Mouse (Mus musculus): ENCODE measurements around the gene Adig. TPM values are rescaled to one million over a fixed set of nuclear protein-coding genes. Genes with fewer than 3 reads are reported as not detected.

The Adig gene
- polyA plus RNA-seq, 1 experiment from 2014 or later: not detected

GRCm38 (mm10) chr2:158512528-158512927 lies 10.1 kb downstream of the Adig start, which contains the start of gene Arhgap40:
Gene Arhgap40, plus strand, starts transcription at chr2:158512796.
- H3K27me3 ChIP-seq: no peaks in the 10 kb centered on the region
- H3K36me3 ChIP-seq: no peaks in the 10 kb centered on the region
- no peaks in the 10 kb centered on the region for H3K9me3 ChIP-seq (replicated peaks)
- ATAC-seq (ENCODE audit: low read depth): no peak
- no peak within 1 kb of the TSS for H3K27ac ChIP-seq
- H3K9ac ChIP-seq: no peak within 1 kb of the TSS
- no peak for DNase-seq
- WGBS (ENCODE audit: insufficient replicate concordance): 73% methylated on average over 10 of the region's 10 CpGs
- no peaks in the 10 kb centered on the region for H3K4me1 ChIP-seq (replicated peaks)
- no peak within 1 kb of the TSS for H3K4me2 ChIP-seq
- H3K4me3 ChIP-seq (replicated peaks): no peak within 1 kb of the TSS

- no peak overlapping the region for H3K9ac ChIP-seq
- H3K36me3 ChIP-seq: no peaks in the 10 kb centered on the region
- no peaks in the 10 kb centered on the region for H3K9me3 ChIP-seq (replicated peaks)
- ATAC-seq (ENCODE audit: low read depth) (no peak), DNase-seq (no peak)
- no peak overlapping the region for H3K4me3 ChIP-seq (replicated peaks)
- no peaks in the 10 kb centered on the region for H3K4me1 ChIP-seq (replicated peaks)
- WGBS (ENCODE audit: insufficient replicate concordance): 70% methylated on average over 12 of the region's 12 CpGs
- H3K4me2 ChIP-seq: no peak overlapping the region
- no peaks in the 10 kb centered on the region for H3K27me3 ChIP-seq
- no peak overlapping the region for H3K27ac ChIP-seq
Observed at GRCm38 (mm10) chr2:158513821-158514336, 11.5 kb downstream of the Adig start.

GRCm38 (mm10) chr2:158518583-158518982 lies 16.2 kb downstream of the Adig start:
- WGBS (ENCODE audit: insufficient replicate concordance): 59% methylated on average over 6 of the region's 6 CpGs

GRCm38 (mm10) chr2:158519071-158519470 lies 16.7 kb downstream of the Adig start:
- DNase-seq (no peak), ATAC-seq (ENCODE audit: low read depth) (no peak)
- Histone ChIP-seq H3K4me3 (replicated peaks) (no peak overlapping the region), H3K9me3 (replicated peaks) (no peaks in the 10 kb centered on the region), H3K36me3 (no peaks in the 10 kb centered on the region), H3K4me1 (replicated peaks) (no peaks in the 10 kb centered on the region), H3K9ac (no peak overlapping the region), H3K27me3 (no peaks in the 10 kb centered on the region), H3K4me2 (no peak overlapping the region), H3K27ac (no peak overlapping the region)
- WGBS (ENCODE audit: insufficient replicate concordance): 66% methylated on average over 11 of the region's 11 CpGs

More at GRCm38 (mm10) chr2:158518583-158518982, 16.2 kb downstream of the Adig start:
- H3K9ac ChIP-seq: no peak overlapping the region
- no peak for DNase-seq
- H3K27me3 ChIP-seq: no peaks in the 10 kb centered on the region
- no peak overlapping the region for H3K4me2 ChIP-seq
- H3K9me3 ChIP-seq (replicated peaks): no peaks in the 10 kb centered on the region
- no peaks in the 10 kb centered on the region for H3K36me3 ChIP-seq
- ATAC-seq (ENCODE audit: low read depth): no peak
- no peaks in the 10 kb centered on the region for H3K4me1 ChIP-seq (replicated peaks)
- no peak overlapping the region for H3K4me3 ChIP-seq (replicated peaks)
- H3K27ac ChIP-seq: no peak overlapping the region

- H3K27me3 ChIP-seq: no peaks in the 10 kb centered on the region
- no peaks in the 10 kb centered on the region for H3K36me3 ChIP-seq
- WGBS (ENCODE audit: insufficient replicate concordance): 62% methylated on average over 6 of the region's 6 CpGs
- DNase-seq (no peak), ATAC-seq (ENCODE audit: low read depth) (no peak)
- H3K9ac ChIP-seq: no peak overlapping the region
- H3K9me3 ChIP-seq (replicated peaks): no peaks in the 10 kb centered on the region
- no peak overlapping the region for H3K4me2 ChIP-seq
- H3K27ac ChIP-seq: no peak overlapping the region
- H3K4me1 ChIP-seq (replicated peaks): no peaks in the 10 kb centered on the region
- no peak overlapping the region for H3K4me3 ChIP-seq (replicated peaks)
Observed at GRCm38 (mm10) chr2:158519800-158520199, 17.4 kb downstream of the Adig start.

GRCm38 (mm10) chr2:158523060-158523459 lies 20.6 kb downstream of the Adig start:
- H3K4me2 ChIP-seq: no peak overlapping the region
- no peak overlapping the region for H3K27ac ChIP-seq
- H3K9ac ChIP-seq: no peak overlapping the region
- no peaks in the 10 kb centered on the region for H3K36me3 ChIP-seq
- DNase-seq (no peak), ATAC-seq (ENCODE audit: low read depth) (no peak)
- no peak overlapping the region for H3K4me3 ChIP-seq (replicated peaks)
- H3K9me3 ChIP-seq (replicated peaks): no peaks in the 10 kb centered on the region
- WGBS (ENCODE audit: insufficient replicate concordance): 65% methylated on average over 8 of the region's 8 CpGs
- H3K4me1 ChIP-seq (replicated peaks): no peaks in the 10 kb centered on the region
- H3K27me3 ChIP-seq: no peaks in the 10 kb centered on the region

GRCm38 (mm10) chr2:158524129-158524860 lies 21.9 kb downstream of the Adig start:
- Histone ChIP-seq H3K4me2 (no peak overlapping the region), H3K4me1 (replicated peaks) (no peaks in the 10 kb centered on the region), H3K9me3 (replicated peaks) (no peaks in the 10 kb centered on the region), H3K27me3 (no peaks in the 10 kb centered on the region), H3K4me3 (replicated peaks) (no peak overlapping the region), H3K9ac (no peak overlapping the region), H3K27ac (no peak overlapping the region), H3K36me3 (no peaks in the 10 kb centered on the region)
- DNase-seq (no peak), ATAC-seq (ENCODE audit: low read depth) (no peak)
- 71% methylated on average over 16 of the region's 16 CpGs for WGBS (ENCODE audit: insufficient replicate concordance)

- no peak overlapping the region for H3K4me3 ChIP-seq (replicated peaks)
- H3K27me3 ChIP-seq: no peaks in the 10 kb centered on the region
- no peaks in the 10 kb centered on the region for H3K4me1 ChIP-seq (replicated peaks)
- peak; percentile 9 for DNase-seq
- no peaks in the 10 kb centered on the region for H3K9me3 ChIP-seq (replicated peaks)
- WGBS (ENCODE audit: insufficient replicate concordance): 2% methylated on average over 4 of the region's 4 CpGs
- H3K36me3 ChIP-seq: no peaks in the 10 kb centered on the region
- H3K4me2 ChIP-seq: no peak overlapping the region
- ATAC-seq (ENCODE audit: low read depth): no peak
- H3K9ac ChIP-seq: no peak overlapping the region
- no peak overlapping the region for H3K27ac ChIP-seq
Observed at GRCm38 (mm10) chr2:158534090-158534489, 31.7 kb downstream of the Adig start.

- WGBS (ENCODE audit: insufficient replicate concordance): 62% methylated on average over 8 of the region's 8 CpGs
- Histone ChIP-seq H3K27me3 (no peaks in the 10 kb centered on the region; the same call in 1 of the 2 replicates), H3K4me3 (replicated peaks) (no peak overlapping the region), H3K9ac (no peak overlapping the region), H3K4me1 (replicated peaks) (no peaks in the 10 kb centered on the region), H3K9me3 (replicated peaks) (no peaks in the 10 kb centered on the region), H3K4me2 (no peak overlapping the region), H3K27ac (no peak overlapping the region), H3K36me3 (no peaks in the 10 kb centered on the region)
- DNase-seq (no peak), ATAC-seq (ENCODE audit: low read depth) (no peak)
Observed at GRCm38 (mm10) chr2:158534559-158534958, 32.1 kb downstream of the Adig start.

- Histone ChIP-seq H3K4me3 (replicated peaks) (no peak overlapping the region), H3K36me3 (no peaks in the 10 kb centered on the region), H3K4me1 (replicated peaks) (no peaks in the 10 kb centered on the region), H3K9me3 (replicated peaks) (no peaks in the 10 kb centered on the region), H3K9ac (no peak overlapping the region), H3K27me3 (peaks cover 10% of the 10 kb centered on the region), H3K4me2 (no peak overlapping the region), H3K27ac (no peak overlapping the region)
- no peak for ATAC-seq (ENCODE audit: low read depth)
- DNase-seq: no peak
- 42% methylated on average over 24 of the region's 24 CpGs for WGBS (ENCODE audit: insufficient replicate concordance)
Observed at GRCm38 (mm10) chr2:158539433-158540305, 37.3 kb downstream of the Adig start.

- no peaks in the 10 kb centered on the region for H3K36me3 ChIP-seq
- H3K4me2 ChIP-seq: no peak overlapping the region
- no peaks in the 10 kb centered on the region for H3K4me1 ChIP-seq (replicated peaks)
- H3K27ac ChIP-seq: no peak overlapping the region
- ATAC-seq (ENCODE audit: low read depth): no peak
- no peak overlapping the region for H3K9ac ChIP-seq
- no peak overlapping the region for H3K4me3 ChIP-seq (replicated peaks)
- no peak for DNase-seq
- H3K27me3 ChIP-seq: peaks cover 10% of the 10 kb centered on the region
- 37% methylated on average over 4 of the region's 4 CpGs for WGBS (ENCODE audit: insufficient replicate concordance)
- no peaks in the 10 kb centered on the region for H3K9me3 ChIP-seq (replicated peaks)
Observed at GRCm38 (mm10) chr2:158541286-158541685, 38.9 kb downstream of the Adig start.

All from liver, embryonic 13.5 days (tissue).